Mouse (Mus musculus) urinary bladder, adult 2 months (tissue): ENCODE measurements around the gene Bcl2. TPM values are rescaled to one million over a fixed set of nuclear protein-coding genes. Genes with fewer than 3 reads are reported as not detected.
A peak's percentile ranks its signal among the peaks of the same experiment; 100 is the strongest.
"Not testable (repeated sequence)": the region's sequence is repeated elsewhere in the genome, so short reads cannot be mapped to it uniquely, and the experiment has no call there.

Source experiments
- DNase-seq: peaks from one replicate; pipeline ENCODE4 v3.0.0; 2022; ENCODE audit warnings: low spot score
- polyA plus RNA-seq: library from polyadenylated mRNA; depleted of rRNA; stranded (reverse); fragments of >200 nt; gene quantifications from 2 replicates; pipeline ENCODE4 v1.2.3, GENCODE M21; 2012; rRNA removed

Bcl2 gene
- polyA plus RNA-seq: 3.4 and 5.7 TPM in 2 replicates

GRCm38 (mm10) chr1:106713621-106714529 is at the start of gene Bcl2:
Gene Bcl2, minus strand, starts transcription at chr1:106714274.
- peak; percentile 69 for DNase-seq

- no peak for DNase-seq
Observed at GRCm38 (mm10) chr1:106760750-106761149, 46.7 kb upstream of the Bcl2 start.

- DNase-seq: peak; percentile 92
Observed at GRCm38 (mm10) chr1:106759572-106760435, 45.7 kb upstream of the Bcl2 start, which contains the start of gene Kdsr. Gene Kdsr, minus strand, starts transcription at chr1:106759727.

GRCm38 (mm10) chr1:106758734-106759571 is 44.9 kb upstream of the Bcl2 start:
- DNase-seq: peak; percentile 39

- DNase-seq: no peak
Observed at GRCm38 (mm10) chr1:106756633-106757032, 42.6 kb upstream of the Bcl2 start.

- DNase-seq: no peak
Observed at GRCm38 (mm10) chr1:106752013-106752412, 37.9 kb upstream of the Bcl2 start.

GRCm38 (mm10) chr1:106750656-106751055 is 36.6 kb upstream of the Bcl2 start:
- DNase-seq: no peak

GRCm38 (mm10) chr1:106748555-106749315 is 34.7 kb upstream of the Bcl2 start:
- DNase-seq: no peak

GRCm38 (mm10) chr1:106742980-106743379 is 28.9 kb upstream of the Bcl2 start:
- no peak for DNase-seq

- no peak for DNase-seq
Observed at GRCm38 (mm10) chr1:106740735-106741134, 26.7 kb upstream of the Bcl2 start.

GRCm38 (mm10) chr1:106739810-106740209 is 25.7 kb upstream of the Bcl2 start:
- no peak for DNase-seq

- DNase-seq: no peak
Observed at GRCm38 (mm10) chr1:106738092-106738491, 24.0 kb upstream of the Bcl2 start.

- no peak for DNase-seq
Observed at GRCm38 (mm10) chr1:106736211-106736610, 22.1 kb upstream of the Bcl2 start.

GRCm38 (mm10) chr1:106735586-106735985 is 21.5 kb upstream of the Bcl2 start:
- DNase-seq: no peak

GRCm38 (mm10) chr1:106722061-106722460 is 8.0 kb upstream of the Bcl2 start:
- DNase-seq: no peak

GRCm38 (mm10) chr1:106717736-106718135 is 3.7 kb upstream of the Bcl2 start:
- not testable (repeated sequence) for DNase-seq

- peak; percentile 36 for DNase-seq
Observed at GRCm38 (mm10) chr1:106717071-106717601, 3.1 kb upstream of the Bcl2 start.

GRCm38 (mm10) chr1:106716141-106716540 is 2.1 kb upstream of the Bcl2 start:
- no peak for DNase-seq

GRCm38 (mm10) chr1:106715111-106716083 is 1.3 kb upstream of the Bcl2 start:
- DNase-seq: no peak
